Mouse (Mus musculus) stomach, postnatal 0 days (tissue): Measurements from ENCODE around the gene Brf1. TPM values are rescaled to one million over a fixed set of nuclear protein-coding genes. Genes with fewer than 3 reads are reported as not detected.

Experiments
- ATAC-seq: fragments of 200-750 bp; cut with Nextera tagmentation; 2 replicates; pipeline ENCODE4 v1.8.0; 2017; ENCODE audit not compliant: low FRiP score, low TSS enrichment
- DNase-seq: peaks from one replicate; pipeline ENCODE4 v3.0.0-alpha.2; 2016; ENCODE audit warnings: low spot score
- H3K27ac ChIP-seq: fragments of 300-500 bp; sonication (generic); replicated peaks from 2 replicates; pipeline ENCODE4 v1.5.1; 2014; ENCODE audit warnings: mild to moderate bottlenecking, control low read depth
- H3K27me3 ChIP-seq: fragments of 300-500 bp; sonication (generic); 2 replicates; pipeline ENCODE4 v1.6.1; 2014; ENCODE audit warnings: low read length; ENCODE audit not compliant: control insufficient read depth, insufficient read depth
- H3K36me3 ChIP-seq: fragments of 300-500 bp; sonication (generic); 2 replicates; pipeline ENCODE4 v1.6.1; 2014; ENCODE audit warnings: low read length, mixed read lengths; ENCODE audit not compliant: control insufficient read depth, insufficient read depth
- H3K4me1 ChIP-seq: fragments of 300-500 bp; sonication (generic); replicated peaks from 2 replicates; pipeline ENCODE4 v1.6.1; 2014; ENCODE audit warnings: antibody characterized with exemption; ENCODE audit not compliant: control insufficient read depth, insufficient read depth
- H3K4me2 ChIP-seq: fragments of 300-500 bp; sonication (generic); replicated peaks from 2 replicates; pipeline ENCODE4 v1.6.1; 2014; ENCODE audit warnings: low read depth, mild to moderate bottlenecking, control low read depth, moderate library complexity
- H3K4me3 ChIP-seq: fragments of 300-500 bp; sonication (generic); 2 replicates; pipeline ENCODE4 v1.5.1; 2014; ENCODE audit warnings: low read depth, low read length, control low read depth
- H3K9ac ChIP-seq: fragments of 300-500 bp; sonication (generic); 2 replicates; pipeline ENCODE4 v1.6.1; 2014; ENCODE audit warnings: mild to moderate bottlenecking, low read length, control low read depth, mixed read lengths
- H3K9me3 ChIP-seq: fragments of 300-500 bp; sonication (generic); 2 replicates; pipeline ENCODE4 v1.6.1; 2016; ENCODE audit warnings: low read length; ENCODE audit not compliant: control insufficient read depth
- CTCF ChIP-seq: IDR thresholded peaks from 2 replicates; pipeline ENCODE4 v1.5.1; 2016; ENCODE audit warnings: antibody characterized with exemption, low read depth, mild to moderate bottlenecking, moderate library complexity
- EP300 ChIP-seq: optimal IDR thresholded peaks from 2 replicates; pipeline ENCODE3; 2016; ENCODE audit warnings: antibody characterized with exemption
- WGBS: fragments of 180-500 bp; shearing (Covaris S2); extraction: QIAGEN DNeasy Blood & Tissue Kit; methylation state at CpG from one replicate; pipeline ENCODE4 v1.1.7; 2014; 5-methylcytosine and 5-hydroxymethylcytosine counted together
- microRNA-seq: library from miRNA; unstranded; fragments of <30 nt; microRNA quantifications from one replicate; pipeline ENCODE4, GENCODE M21; 2016
- polyA plus RNA-seq: library from polyadenylated mRNA; unstranded; fragments of >200 nt; fragmentation: Nextera tagmentation; extraction: Ambion mirVana; gene quantifications from 2 replicates; pipeline ENCODE4 v1.2.1, GENCODE M21; 2015

Brf1 gene
- polyA plus RNA-seq, 1 experiment from 2014 or later, result 22.3 TPM

DNA sequence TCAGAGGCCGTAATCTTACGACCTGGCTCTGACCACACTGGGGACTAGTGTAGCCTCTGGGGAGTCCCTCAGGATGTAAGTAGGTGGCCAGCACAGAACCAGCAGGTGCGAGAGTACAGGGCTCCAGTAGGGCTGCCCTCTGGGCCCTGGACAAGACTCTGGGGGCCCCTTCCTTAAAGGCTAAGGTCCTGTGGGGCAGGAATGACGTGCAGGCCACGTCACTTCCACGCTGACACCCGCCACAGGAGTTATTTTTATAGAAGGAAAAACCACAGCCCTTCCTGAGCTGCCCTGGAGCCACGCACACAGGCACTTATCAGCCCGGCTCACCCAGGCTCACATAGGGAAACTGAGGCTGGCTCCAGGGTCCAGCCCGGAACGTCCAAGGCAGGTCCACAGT is 83.0 kb downstream of the Brf1 start:
- H3K9me3 ChIP-seq, result no peaks in the 10 kb centered on the region
- H3K4me1 ChIP-seq, result no peaks in the 10 kb centered on the region
- WGBS, result 74% methylated on average over 11 of the region's 11 CpGs
- no peak overlapping the region for H3K4me2 ChIP-seq
- no peak overlapping the region for H3K27ac ChIP-seq
- no peak overlapping the region for H3K9ac ChIP-seq
- H3K36me3 ChIP-seq, result no peaks in the 10 kb centered on the region
- H3K4me3 ChIP-seq, result no peak overlapping the region
- no peaks in the 10 kb centered on the region for H3K27me3 ChIP-seq
- ATAC-seq, result no peak
- no peak for DNase-seq
- no peak for TF ChIP-seq CTCF
- no peak for TF ChIP-seq EP300

GRCm38 (mm10) chr12:112916698-112917400 is 83.7 kb downstream of the Brf1 start:
- Histone ChIP-seq H3K36me3 (no peaks in the 10 kb centered on the region), H3K4me2 (no peak overlapping the region), H3K27me3 (no peaks in the 10 kb centered on the region), H3K9ac (no peak overlapping the region), H3K4me3 (no peak overlapping the region), H3K4me1 (no peaks in the 10 kb centered on the region), H3K27ac (no peak overlapping the region), H3K9me3 (no peaks in the 10 kb centered on the region)
- ATAC-seq (no peak), DNase-seq (no peak)
- 86% methylated on average over 16 of the region's 16 CpGs for WGBS
- TF ChIP-seq CTCF (no peak), EP300 (no peak)

GRCm38 (mm10) chr12:112915587-112915986 is 84.9 kb downstream of the Brf1 start:
- H3K9me3 ChIP-seq, result no peaks in the 10 kb centered on the region
- H3K4me2 ChIP-seq, result no peak overlapping the region
- no peak for TF ChIP-seq EP300
- 68% methylated on average over 13 of the region's 13 CpGs for WGBS
- ATAC-seq (no peak), DNase-seq (no peak)
- no peak overlapping the region for H3K27ac ChIP-seq
- no peaks in the 10 kb centered on the region for H3K27me3 ChIP-seq
- no peak overlapping the region for H3K4me3 ChIP-seq
- no peaks in the 10 kb centered on the region for H3K36me3 ChIP-seq
- H3K4me1 ChIP-seq, result no peaks in the 10 kb centered on the region
- no peak overlapping the region for H3K9ac ChIP-seq

DNA sequence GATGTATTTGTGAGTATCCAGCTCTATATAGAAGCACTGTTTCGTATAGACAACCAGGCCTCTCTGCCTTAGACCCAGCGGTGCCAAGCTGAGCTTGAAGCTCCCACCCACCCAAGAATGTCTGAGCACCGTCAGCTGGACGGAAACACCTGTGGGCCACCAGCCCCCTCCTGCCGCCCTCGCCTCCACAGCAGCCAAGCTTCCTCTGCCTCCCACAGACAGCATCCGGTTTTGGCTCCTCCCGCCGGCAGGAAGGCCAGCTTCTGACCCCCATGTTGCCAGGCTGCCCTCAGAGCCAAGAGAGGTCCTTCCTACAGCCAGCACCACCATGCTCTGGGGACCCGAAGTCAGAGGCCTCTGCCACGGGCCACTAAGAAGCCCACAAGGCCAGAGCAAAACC is 86.0 kb downstream of the Brf1 start:
- H3K36me3 ChIP-seq, result no peaks in the 10 kb centered on the region
- H3K9me3 ChIP-seq, result no peaks in the 10 kb centered on the region
- H3K4me2 ChIP-seq, result no peak overlapping the region
- H3K9ac ChIP-seq, result no peak overlapping the region
- no peaks in the 10 kb centered on the region for H3K27me3 ChIP-seq
- no peak for TF ChIP-seq EP300
- no peak for TF ChIP-seq CTCF
- 76% methylated on average over 11 of the region's 11 CpGs for WGBS
- DNase-seq (no peak), ATAC-seq (no peak)
- H3K4me1 ChIP-seq, result no peaks in the 10 kb centered on the region
- H3K4me3 ChIP-seq, result no peak overlapping the region
- no peak overlapping the region for H3K27ac ChIP-seq

- no peak overlapping the region for H3K4me2 ChIP-seq
- no peak overlapping the region for H3K9ac ChIP-seq
- TF ChIP-seq CTCF (no peak), EP300 (no peak)
- no peaks in the 10 kb centered on the region for H3K4me1 ChIP-seq
- DNase-seq (no peak), ATAC-seq (no peak)
- no peak overlapping the region for H3K27ac ChIP-seq
- 92% methylated on average over 28 of the region's 28 CpGs for WGBS
- no peak overlapping the region for H3K4me3 ChIP-seq
- no peaks in the 10 kb centered on the region for H3K27me3 ChIP-seq
- H3K36me3 ChIP-seq, result no peaks in the 10 kb centered on the region
- no peaks in the 10 kb centered on the region for H3K9me3 ChIP-seq
Measured at GRCm38 (mm10) chr12:112912951-112913745, 87.4 kb downstream of the Brf1 start.

DNA sequence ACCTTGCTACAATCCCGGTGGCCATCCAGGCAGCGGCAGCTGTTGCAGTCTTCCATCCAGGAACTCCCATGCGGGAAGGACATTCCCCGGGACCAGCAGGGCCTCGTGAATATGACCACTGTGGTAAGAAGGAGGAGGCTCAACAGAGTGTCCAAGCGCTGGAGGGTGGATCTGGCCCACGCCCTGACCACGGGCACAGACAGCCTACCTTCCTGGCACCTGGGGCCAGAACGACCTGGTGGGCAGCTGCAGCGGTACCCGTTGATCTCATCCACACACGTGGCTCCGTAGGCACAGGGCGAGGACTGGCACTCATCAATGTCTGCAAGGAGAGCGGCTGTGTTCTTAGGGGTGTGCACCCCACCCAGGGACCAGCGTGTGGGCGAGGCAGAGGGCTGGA is 88.8 kb downstream of the Brf1 start:
- WGBS, result 84% methylated on average over 17 of the region's 17 CpGs
- no peaks in the 10 kb centered on the region for H3K27me3 ChIP-seq
- no peak overlapping the region for H3K27ac ChIP-seq
- H3K4me1 ChIP-seq, result no peaks in the 10 kb centered on the region
- TF ChIP-seq CTCF (no peak), EP300 (no peak)
- no peak overlapping the region for H3K4me2 ChIP-seq
- no peaks in the 10 kb centered on the region for H3K9me3 ChIP-seq
- no peaks in the 10 kb centered on the region for H3K36me3 ChIP-seq
- ATAC-seq, result no peak
- H3K9ac ChIP-seq, result no peak overlapping the region
- no peak overlapping the region for H3K4me3 ChIP-seq
- DNase-seq, result no peak

Small RNA genes lying within 50 kb of the gene (microRNA-seq; reads per million reads assigned to microRNA genes)
- gene Mir6941, result not detected

Other genes starting within 250 kb of the Brf1 start
- gene Pld4, start 240.0 kb downstream of the Brf1 start, polyA plus RNA-seq, result 9.6 and 9.8 TPM in 2 replicates
- 5.4 and 6.3 TPM in 2 replicates for gene Ahnak2, start 198.0 kb downstream of the Brf1 start, polyA plus RNA-seq
- 6.8 and 7.0 TPM in 2 replicates for gene Clba1, start 191.8 kb downstream of the Brf1 start, polyA plus RNA-seq
- 37.5 and 41.6 TPM in 2 replicates for gene Cdca4, start 171.3 kb downstream of the Brf1 start, polyA plus RNA-seq
- gene Gpr132, start 132.5 kb downstream of the Brf1 start, polyA plus RNA-seq, result 0.10 and 0.11 TPM in 2 replicates
- 3.2 and 4.5 TPM in 2 replicates for gene Jag2, start 70.9 kb downstream of the Brf1 start, polyA plus RNA-seq
- gene Nudt14, start 58.6 kb downstream of the Brf1 start, polyA plus RNA-seq, result 78.6 and 82.7 TPM in 2 replicates
- gene Btbd6, start 24.2 kb downstream of the Brf1 start, polyA plus RNA-seq, result 17.1 and 19.7 TPM in 2 replicates
- 4.1 and 5.1 TPM in 2 replicates for gene Pacs2, start 13.8 kb upstream of the Brf1 start, polyA plus RNA-seq
- gene Tex22, start 73.8 kb upstream of the Brf1 start, polyA plus RNA-seq, result not detected in 2 replicates
- gene Mta1, start 97.6 kb upstream of the Brf1 start, polyA plus RNA-seq, result 4.9 and 5.3 TPM in 2 replicates
- gene Crip2, start 139.5 kb upstream of the Brf1 start, polyA plus RNA-seq, result 106 and 112 TPM in 2 replicates
- gene Crip1, start 145.6 kb upstream of the Brf1 start, polyA plus RNA-seq, result 585 and 865 TPM in 2 replicates
- 5.7 and 6.0 TPM in 2 replicates for gene Tedc1, start 155.7 kb upstream of the Brf1 start, polyA plus RNA-seq
- 4.2 and 4.6 TPM in 2 replicates for gene Tmem121, start 185.2 kb upstream of the Brf1 start, polyA plus RNA-seq